Mouse (Mus musculus) neural tube, embryonic 15.5 days (tissue): ENCODE results near the gene 1700086D15Rik. TPM values are rescaled to one million over a fixed set of nuclear protein-coding genes. Genes with fewer than 3 reads are reported as not detected.
A peak's percentile ranks its signal among the peaks of the same experiment; 100 is the strongest.

Experiments
- ATAC-seq: fragments of 200-750 bp; cut with Nextera tagmentation; 2 replicates; pipeline ENCODE4 v1.8.0; 2017; ENCODE audit warnings: mild to moderate bottlenecking, moderate TSS enrichment, moderate library complexity; ENCODE audit not compliant: low FRiP score
- H3K27ac ChIP-seq: fragments of 300-500 bp; sonication (generic); replicated peaks from 2 replicates; pipeline ENCODE4 v1.5.1; 2015; ENCODE audit warnings: mild to moderate bottlenecking, inconsistent platforms
- H3K27me3 ChIP-seq: fragments of 300-500 bp; sonication (generic); replicated peaks from 2 replicates; pipeline ENCODE4 v1.6.1; 2015; ENCODE audit warnings: inconsistent platforms
- H3K36me3 ChIP-seq: fragments of 300-500 bp; sonication (generic); 2 replicates; pipeline ENCODE4 v1.6.1; 2015; ENCODE audit warnings: inconsistent platforms
- H3K4me1 ChIP-seq: fragments of 300-500 bp; sonication (generic); 2 replicates; pipeline ENCODE4 v1.6.1; 2015; ENCODE audit warnings: inconsistent platforms
- H3K4me2 ChIP-seq: fragments of 300-500 bp; sonication (generic); 2 replicates; pipeline ENCODE4 v1.6.1; 2015; ENCODE audit warnings: inconsistent platforms, mild to moderate bottlenecking, moderate library complexity
- H3K4me3 ChIP-seq: fragments of 300-500 bp; sonication (generic); replicated peaks from 2 replicates; pipeline ENCODE4 v1.5.1; 2015; ENCODE audit warnings: mild to moderate bottlenecking, inconsistent platforms
- H3K9ac ChIP-seq: fragments of 300-500 bp; sonication (generic); replicated peaks from 2 replicates; pipeline ENCODE4 v1.6.1; 2015; ENCODE audit warnings: mild to moderate bottlenecking, inconsistent platforms
- H3K9me3 ChIP-seq: fragments of 300-500 bp; sonication (generic); replicated peaks from 2 replicates; pipeline ENCODE4 v1.6.1; 2016; ENCODE audit warnings: inconsistent platforms
- WGBS: fragments of 180-500 bp; shearing (Covaris S2); methylation state at CpG from one replicate; pipeline ENCODE4 v1.1.7; 2015; ENCODE audit warnings: mixed read lengths; 5-methylcytosine and 5-hydroxymethylcytosine counted together
- polyA plus RNA-seq: library from polyadenylated mRNA; unstranded; fragments of >200 nt; fragmentation: Nextera tagmentation; extraction: Ambion mirVana; gene quantifications from 2 replicates; pipeline ENCODE4 v1.2.1, GENCODE M21; 2015

Gene 1700086D15Rik
- polyA plus RNA-seq, 1 experiment from 2014 or later = 0.14 TPM

- H3K4me1 ChIP-seq = peaks cover 28% of the 10 kb centered on the region; the same call in 1 of the 2 replicates
These were observed 30.6 kb downstream of the 1700086D15Rik start for GRCm38 (mm10) chr11:65129110-65129509.

GRCm38 (mm10) chr11:65128666-65129065 is 31.0 kb downstream of the 1700086D15Rik start:
- H3K27me3 ChIP-seq = no peaks in the 10 kb centered on the region

More at GRCm38 (mm10) chr11:65129110-65129509, 30.6 kb downstream of the 1700086D15Rik start:
- Histone ChIP-seq H3K27me3 (no peaks in the 10 kb centered on the region), H3K4me2 (no peak overlapping the region), H3K27ac (no peak overlapping the region), H3K4me3 (no peak overlapping the region), H3K9me3 (no peaks in the 10 kb centered on the region), H3K9ac (no peak overlapping the region), H3K36me3 (no peaks in the 10 kb centered on the region)
- ATAC-seq = no peak
- WGBS = 84% methylated on average over 4 of the region's 4 CpGs

GRCm38 (mm10) chr11:65126566-65126965 is 33.1 kb downstream of the 1700086D15Rik start:
- Histone ChIP-seq H3K9ac (no peak overlapping the region), H3K9me3 (no peaks in the 10 kb centered on the region), H3K4me3 (no peak overlapping the region), H3K36me3 (no peaks in the 10 kb centered on the region), H3K27me3 (no peaks in the 10 kb centered on the region), H3K4me1 (peaks cover 28% of the 10 kb centered on the region; the same call in 1 of the 2 replicates), H3K4me2 (no peak overlapping the region), H3K27ac (0 out of 2 replicates have a peak overlapping the region, but pooled peaks have one; percentile 41)
- ATAC-seq = no peak
- 70% methylated on average over 9 of the region's 9 CpGs for WGBS

More at GRCm38 (mm10) chr11:65128666-65129065, 31.0 kb downstream of the 1700086D15Rik start:
- Histone ChIP-seq H3K27ac (no peak overlapping the region), H3K4me1 (peaks cover 28% of the 10 kb centered on the region; the same call in 1 of the 2 replicates), H3K4me3 (no peak overlapping the region), H3K4me2 (no peak overlapping the region), H3K9me3 (no peaks in the 10 kb centered on the region), H3K9ac (no peak overlapping the region), H3K36me3 (no peaks in the 10 kb centered on the region)
- no peak for ATAC-seq
- WGBS = 72% methylated on average over 4 of the region's 4 CpGs

GRCm38 (mm10) chr11:65124913-65125418 is 34.7 kb downstream of the 1700086D15Rik start:
- no peak overlapping the region for H3K9ac ChIP-seq
- H3K4me3 ChIP-seq = no peak overlapping the region
- 0 out of 2 replicates have a peak overlapping the region, but pooled peaks have one; percentile 10 for H3K27ac ChIP-seq
- H3K4me2 ChIP-seq = no peak overlapping the region
- H3K4me1 ChIP-seq = peaks cover 28% of the 10 kb centered on the region; the same call in 1 of the 2 replicates
- H3K9me3 ChIP-seq = no peaks in the 10 kb centered on the region
- no peaks in the 10 kb centered on the region for H3K36me3 ChIP-seq
- peak; percentile 87 for ATAC-seq
- no peaks in the 10 kb centered on the region for H3K27me3 ChIP-seq
- WGBS = 58% methylated on average over 8 of the region's 8 CpGs

- no peaks in the 10 kb centered on the region for H3K27me3 ChIP-seq
- H3K4me2 ChIP-seq = no peak overlapping the region
- 91% methylated on average over 4 of the region's 4 CpGs for WGBS
- peaks cover 6% of the 10 kb centered on the region; the same call in 1 of the 2 replicates for H3K4me1 ChIP-seq
- no peak overlapping the region for H3K9ac ChIP-seq
- H3K9me3 ChIP-seq = no peaks in the 10 kb centered on the region
- H3K36me3 ChIP-seq = no peaks in the 10 kb centered on the region
- H3K4me3 ChIP-seq = no peak overlapping the region
- ATAC-seq = no peak
- H3K27ac ChIP-seq = no peak overlapping the region
These were observed 39.4 kb downstream of the 1700086D15Rik start for GRCm38 (mm10) chr11:65120276-65120675.

- 90% methylated on average over 6 of the region's 6 CpGs for WGBS
- ATAC-seq = no peak
- no peaks in the 10 kb centered on the region for H3K36me3 ChIP-seq
- H3K4me3 ChIP-seq = no peak overlapping the region
- no peak overlapping the region for H3K9ac ChIP-seq
- H3K4me2 ChIP-seq = no peak overlapping the region
- H3K27ac ChIP-seq = no peak overlapping the region
- H3K9me3 ChIP-seq = no peaks in the 10 kb centered on the region
- H3K4me1 ChIP-seq = peaks cover 16% of the 10 kb centered on the region
- H3K27me3 ChIP-seq = no peaks in the 10 kb centered on the region
These were observed 43.9 kb downstream of the 1700086D15Rik start for GRCm38 (mm10) chr11:65115811-65116210.

- no peak overlapping the region for H3K4me3 ChIP-seq
- H3K27me3 ChIP-seq = no peaks in the 10 kb centered on the region
- no peak overlapping the region for H3K9ac ChIP-seq
These were observed 47.6 kb downstream of the 1700086D15Rik start for GRCm38 (mm10) chr11:65112086-65112485.

GRCm38 (mm10) chr11:65111651-65112050 is 48.0 kb downstream of the 1700086D15Rik start:
- WGBS = 57% methylated on average over 5 of the region's 5 CpGs
- no peak overlapping the region for H3K27ac ChIP-seq

More at GRCm38 (mm10) chr11:65112086-65112485, 47.6 kb downstream of the 1700086D15Rik start:
- Histone ChIP-seq H3K36me3 (no peaks in the 10 kb centered on the region), H3K4me1 (peaks cover 37% of the 10 kb centered on the region), H3K4me2 (no peak overlapping the region), H3K9me3 (no peaks in the 10 kb centered on the region), H3K27ac (no peak overlapping the region)
- WGBS = 41% methylated on average over 4 of the region's 4 CpGs
- no peak for ATAC-seq

GRCm38 (mm10) chr11:65110058-65110457 is 49.6 kb downstream of the 1700086D15Rik start:
- Histone ChIP-seq H3K4me3 (no peak overlapping the region), H3K27ac (no peak overlapping the region), H3K9ac (no peak overlapping the region), H3K4me2 (no peak overlapping the region), H3K9me3 (no peaks in the 10 kb centered on the region), H3K27me3 (no peaks in the 10 kb centered on the region), H3K36me3 (no peaks in the 10 kb centered on the region), H3K4me1 (peaks cover 37% of the 10 kb centered on the region)
- ATAC-seq = no peak
- 28% methylated on average over 10 of the region's 10 CpGs for WGBS

More at GRCm38 (mm10) chr11:65111651-65112050, 48.0 kb downstream of the 1700086D15Rik start:
- Histone ChIP-seq H3K4me2 (no peak overlapping the region), H3K9ac (no peak overlapping the region), H3K9me3 (no peaks in the 10 kb centered on the region), H3K4me1 (peaks cover 37% of the 10 kb centered on the region), H3K36me3 (no peaks in the 10 kb centered on the region), H3K4me3 (no peak overlapping the region), H3K27me3 (no peaks in the 10 kb centered on the region)
- ATAC-seq = no peak

- no peaks in the 10 kb centered on the region for H3K9me3 ChIP-seq
- no peak overlapping the region for H3K9ac ChIP-seq
- peaks cover 37% of the 10 kb centered on the region for H3K4me1 ChIP-seq
- WGBS = 59% methylated on average over 5 of the region's 5 CpGs
- H3K27me3 ChIP-seq = no peaks in the 10 kb centered on the region
- ATAC-seq = peak; percentile 39; the same call in 1 of the 2 replicates
- H3K27ac ChIP-seq = 0 out of 2 replicates have a peak overlapping the region, but pooled peaks have one; percentile 28
- no peak overlapping the region for H3K4me3 ChIP-seq
- H3K36me3 ChIP-seq = no peaks in the 10 kb centered on the region
- no peak overlapping the region for H3K4me2 ChIP-seq
These were observed 51.9 kb downstream of the 1700086D15Rik start for GRCm38 (mm10) chr11:65107734-65108171.

GRCm38 (mm10) chr11:65107151-65107550 is 52.5 kb downstream of the 1700086D15Rik start:
- H3K9me3 ChIP-seq = no peaks in the 10 kb centered on the region
- H3K4me2 ChIP-seq = no peak overlapping the region
- ATAC-seq = no peak
- H3K36me3 ChIP-seq = no peaks in the 10 kb centered on the region
- H3K27me3 ChIP-seq = no peaks in the 10 kb centered on the region
- H3K27ac ChIP-seq = no peak overlapping the region
- peaks cover 35% of the 10 kb centered on the region for H3K4me1 ChIP-seq
- whole genome bisulfite sequencing = 70% methylated on average over 4 of the region's 4 CpGs
- no peak overlapping the region for H3K4me3 ChIP-seq
- H3K9ac ChIP-seq = no peak overlapping the region

GRCm38 (mm10) chr11:65104076-65104475 is 55.6 kb downstream of the 1700086D15Rik start:
- H3K9ac ChIP-seq = no peak overlapping the region
- H3K9me3 ChIP-seq = no peaks in the 10 kb centered on the region
- H3K4me3 ChIP-seq = no peak overlapping the region
- no peak overlapping the region for H3K4me2 ChIP-seq
- peaks cover 19% of the 10 kb centered on the region for H3K4me1 ChIP-seq
- no peaks in the 10 kb centered on the region for H3K27me3 ChIP-seq
- no peak for ATAC-seq
- no peak overlapping the region for H3K27ac ChIP-seq
- 99% methylated on average over 3 of the region's 3 CpGs for WGBS
- H3K36me3 ChIP-seq = no peaks in the 10 kb centered on the region
